Mouse (Mus musculus) small intestine, adult 2 months (tissue): Measurements from ENCODE around the gene Hes2. TPM values are rescaled to one million over a fixed set of nuclear protein-coding genes. Genes with fewer than 3 reads are reported as not detected.
A peak's percentile ranks its signal among the peaks of the same experiment; 100 is the strongest.

Experiments
- H3K27ac ChIP-seq: fragments of 200-500 bp; 2 replicates; pipeline ENCODE4 v1.5.1; 2012; ENCODE audit warnings: low read depth, low read length, control low read depth, inconsistent platforms; ENCODE audit not compliant: insufficient read depth
- H3K27me3 ChIP-seq: fragments of 200-500 bp; 2 replicates; pipeline ENCODE4 v1.6.1; 2012; ENCODE audit warnings: mild to moderate bottlenecking, moderate library complexity, low read length, inconsistent platforms; ENCODE audit not compliant: control insufficient read depth, insufficient read depth
- H3K36me3 ChIP-seq: fragments of 200-500 bp; 2 replicates; pipeline ENCODE4 v1.6.1; 2012; ENCODE audit warnings: mild to moderate bottlenecking, low read length, control low read depth, inconsistent platforms; ENCODE audit not compliant: control insufficient read depth, insufficient read depth
- H3K4me1 ChIP-seq: fragments of 200-500 bp; 2 replicates; pipeline ENCODE4 v1.6.1; 2012; ENCODE audit warnings: low read length, inconsistent platforms, mixed read lengths; ENCODE audit not compliant: control insufficient read depth, insufficient read depth, insufficient read length
- H3K4me3 ChIP-seq: fragments of 200-500 bp; 2 replicates; pipeline ENCODE4 v1.5.1; 2012; ENCODE audit warnings: low read depth, mild to moderate bottlenecking, control low read depth, inconsistent platforms, low read length, moderate library complexity
- CTCF ChIP-seq: fragments of 200-500 bp; IDR thresholded peaks from 2 replicates; pipeline ENCODE4 v1.5.1; 2012; ENCODE audit warnings: low read depth, mild to moderate bottlenecking, control low read depth, inconsistent platforms, low read length, moderate library complexity, mixed read lengths; ENCODE audit not compliant: insufficient replicate concordance, insufficient read length; ENCODE audit errors: extremely low read depth
- POLR2A ChIP-seq: fragments of 200-500 bp; IDR thresholded peaks from 2 replicates; pipeline ENCODE4 v1.6.1; 2012; ENCODE audit warnings: low read depth, mild to moderate bottlenecking, control low read depth, inconsistent platforms, low read length, moderate library complexity
- WGBS: fragments of 180-500 bp; shearing (Covaris S2); methylation state at CpG from one replicate; pipeline ENCODE4 v1.1.7; 2018; 5-methylcytosine and 5-hydroxymethylcytosine counted together
- polyA plus RNA-seq: library from polyadenylated mRNA; depleted of rRNA; stranded (reverse); fragments of >200 nt; gene quantifications from 2 replicates; pipeline ENCODE4 v1.2.3, GENCODE M21; 2012

Hes2 gene
- polyA plus RNA-seq, 1 experiment: 51.7 TPM

GRCm38 (mm10) chr4:152179946-152180660, 21.4 kb downstream of the Hes2 start:
- peaks cover 9% of the 10 kb centered on the region; the same call in 1 of the 2 replicates for H3K4me1 ChIP-seq
- TF ChIP-seq POLR2A: no peak

GRCm38 (mm10) chr4:152182205-152182604, 23.5 kb downstream of the Hes2 start:
- Histone ChIP-seq H3K27me3 (no peaks in the 10 kb centered on the region), H3K4me3 (no peak overlapping the region), H3K4me1 (peaks cover 24% of the 10 kb centered on the region), H3K27ac (no peak overlapping the region), H3K36me3 (0 out of 2 replicates have a peak, but pooled peaks cover 2% of the 10 kb centered on the region)
- TF ChIP-seq CTCF: no peak
- no peak for TF ChIP-seq POLR2A
- WGBS: 84% methylated on average over 10 of the region's 10 CpGs

More at GRCm38 (mm10) chr4:152179946-152180660, 21.4 kb downstream of the Hes2 start:
- Histone ChIP-seq H3K4me3 (no peak overlapping the region), H3K27me3 (no peaks in the 10 kb centered on the region), H3K27ac (no peak overlapping the region), H3K36me3 (0 out of 2 replicates have a peak, but pooled peaks cover 2% of the 10 kb centered on the region)
- 87% methylated on average over 16 of the region's 16 CpGs for WGBS

- TF ChIP-seq CTCF: 0 out of 2 replicates have a peak, but pooled peaks have one; percentile 6
- TF ChIP-seq POLR2A: no peak
- no peak overlapping the region for H3K4me3 ChIP-seq
- H3K27ac ChIP-seq: no peak overlapping the region
- H3K27me3 ChIP-seq: no peaks in the 10 kb centered on the region
- WGBS: 61% methylated on average over 7 of the region's 7 CpGs
- peaks cover 20% of the 10 kb centered on the region for H3K4me1 ChIP-seq
- H3K36me3 ChIP-seq: 0 out of 2 replicates have a peak, but pooled peaks cover 2% of the 10 kb centered on the region
Measured at GRCm38 (mm10) chr4:152184353-152185035, 25.8 kb downstream of the Hes2 start.

GRCm38 (mm10) chr4:152185137-152185509, 26.5 kb downstream of the Hes2 start:
- TF ChIP-seq CTCF (peak; percentile 37; the same call in 1 of the 2 replicates), POLR2A (no peak)
- 13% methylated on average over 3 of the region's 3 CpGs for WGBS
- Histone ChIP-seq H3K36me3 (0 out of 2 replicates have a peak, but pooled peaks cover 2% of the 10 kb centered on the region), H3K4me1 (peaks cover 23% of the 10 kb centered on the region), H3K4me3 (no peak overlapping the region), H3K27me3 (no peaks in the 10 kb centered on the region), H3K27ac (no peak overlapping the region)

GRCm38 (mm10) chr4:152185510-152186204, 27.0 kb downstream of the Hes2 start:
- 37% methylated on average over 19 of the region's 19 CpGs for WGBS
- 0 out of 2 replicates have a peak, but pooled peaks cover 2% of the 10 kb centered on the region for H3K36me3 ChIP-seq
- H3K4me3 ChIP-seq: peak overlapping the region; percentile 7; the same call in 1 of the 2 replicates
- TF ChIP-seq CTCF (no peak), POLR2A (no peak)
- no peaks in the 10 kb centered on the region for H3K27me3 ChIP-seq
- 0 out of 2 replicates have a peak overlapping the region, but pooled peaks have one; percentile 36 for H3K27ac ChIP-seq
- H3K4me1 ChIP-seq: peaks cover 23% of the 10 kb centered on the region

- peaks cover 23% of the 10 kb centered on the region for H3K4me1 ChIP-seq
- H3K27me3 ChIP-seq: no peaks in the 10 kb centered on the region
- TF ChIP-seq POLR2A (no peak), CTCF (no peak)
- H3K27ac ChIP-seq: peak overlapping the region; percentile 36
- H3K36me3 ChIP-seq: 0 out of 2 replicates have a peak, but pooled peaks cover 2% of the 10 kb centered on the region
- peak overlapping the region; percentile 7; the same call in 1 of the 2 replicates for H3K4me3 ChIP-seq
- WGBS: 70% methylated on average over 14 of the region's 14 CpGs
Measured at GRCm38 (mm10) chr4:152186205-152187082, 27.8 kb downstream of the Hes2 start.
